Mouse (Mus musculus) hindbrain, embryonic 13.5 days (tissue): ENCODE measurements around the gene Idh2. TPM values are rescaled to one million over a fixed set of nuclear protein-coding genes. Genes with fewer than 3 reads are reported as not detected.
"Not testable (repeated sequence)": the region's sequence is repeated elsewhere in the genome, so short reads cannot be mapped to it uniquely, and the experiment has no call there.

ENCODE experiments used
- ATAC-seq: fragments of 200-750 bp; cut with Nextera tagmentation; 2 replicates; pipeline ENCODE4 v1.8.0; 2017; ENCODE audit warnings: moderate TSS enrichment; ENCODE audit not compliant: low FRiP score
- H3K27ac ChIP-seq: fragments of 300-500 bp; sonication (generic); 2 replicates; pipeline ENCODE4 v1.5.1; 2015; ENCODE audit warnings: inconsistent platforms, mild to moderate bottlenecking, moderate library complexity
- H3K27me3 ChIP-seq: fragments of 300-500 bp; sonication (generic); 2 replicates; pipeline ENCODE4 v1.6.1; 2015; ENCODE audit warnings: mild to moderate bottlenecking, inconsistent platforms
- H3K36me3 ChIP-seq: fragments of 300-500 bp; sonication (generic); 2 replicates; pipeline ENCODE4 v1.6.1; 2015; ENCODE audit warnings: mild to moderate bottlenecking, inconsistent platforms
- H3K4me1 ChIP-seq: fragments of 300-500 bp; sonication (generic); replicated peaks from 2 replicates; pipeline ENCODE4 v1.6.1; 2015; ENCODE audit warnings: inconsistent platforms
- H3K4me2 ChIP-seq: fragments of 300-500 bp; sonication (generic); 2 replicates; pipeline ENCODE4 v1.6.1; 2015; ENCODE audit warnings: inconsistent platforms, mild to moderate bottlenecking, moderate library complexity
- H3K4me3 ChIP-seq: fragments of 300-500 bp; sonication (generic); 2 replicates; pipeline ENCODE4 v1.5.1; 2015; ENCODE audit warnings: mild to moderate bottlenecking, inconsistent platforms
- H3K9ac ChIP-seq: fragments of 300-500 bp; sonication (generic); 2 replicates; pipeline ENCODE4 v1.6.1; 2015; ENCODE audit warnings: mild to moderate bottlenecking, inconsistent platforms
- H3K9me3 ChIP-seq: fragments of 300-500 bp; sonication (generic); 2 replicates; pipeline ENCODE4 v1.6.1; 2016; ENCODE audit warnings: inconsistent platforms
- WGBS: fragments of 180-500 bp; shearing (Covaris S2); methylation state at CpG from one replicate; pipeline ENCODE4 v1.1.7; 2015; 5-methylcytosine and 5-hydroxymethylcytosine counted together
- polyA plus RNA-seq: library from polyadenylated mRNA; unstranded; fragments of >200 nt; fragmentation: Nextera tagmentation; extraction: Ambion mirVana; gene quantifications from 2 replicates; pipeline ENCODE4 v1.2.1, GENCODE M21; 2015

Gene Idh2
- polyA plus RNA-seq, 1 experiment from 2014 or later, result 237 TPM

GRCm38 (mm10) chr7:80140815-80141214 lies 25.6 kb upstream of the Idh2 start:
- WGBS, result 13% methylated on average over 9 of the region's 9 CpGs
- H3K4me2 ChIP-seq, result 0 out of 2 replicates have a peak overlapping the region, but pooled peaks have one; percentile 15
- no peak overlapping the region for H3K9ac ChIP-seq

GRCm38 (mm10) chr7:80138375-80138774 lies 23.2 kb upstream of the Idh2 start:
- H3K4me3 ChIP-seq, result no peak overlapping the region
- no peak overlapping the region for H3K9ac ChIP-seq
- WGBS, result 76% methylated on average over 1 of the region's 1 CpGs
- H3K27ac ChIP-seq, result no peak overlapping the region
- H3K27me3 ChIP-seq, result no peaks in the 10 kb centered on the region
- H3K4me2 ChIP-seq, result no peak overlapping the region
- ATAC-seq, result no peak
- no peaks in the 10 kb centered on the region for H3K36me3 ChIP-seq
- H3K9me3 ChIP-seq, result peaks cover 5% of the 10 kb centered on the region; the same call in 1 of the 2 replicates
- peaks cover 22% of the 10 kb centered on the region for H3K4me1 ChIP-seq

More at GRCm38 (mm10) chr7:80140815-80141214, 25.6 kb upstream of the Idh2 start:
- Histone ChIP-seq H3K9me3 (peaks cover 5% of the 10 kb centered on the region; the same call in 1 of the 2 replicates), H3K4me3 (no peak overlapping the region), H3K4me1 (peaks cover 15% of the 10 kb centered on the region), H3K27me3 (no peaks in the 10 kb centered on the region), H3K27ac (no peak overlapping the region), H3K36me3 (no peaks in the 10 kb centered on the region)
- ATAC-seq, result peak; percentile 71; the same call in 1 of the 2 replicates

GRCm38 (mm10) chr7:80135173-80135532 lies 20.0 kb upstream of the Idh2 start:
- H3K27ac ChIP-seq, result peak overlapping the region; percentile 55
- 89% methylated on average over 1 of the region's 1 CpGs for WGBS
- ATAC-seq, result no peak

GRCm38 (mm10) chr7:80134454-80135172 lies 19.4 kb upstream of the Idh2 start:
- no peaks in the 10 kb centered on the region for H3K36me3 ChIP-seq
- H3K27me3 ChIP-seq, result no peaks in the 10 kb centered on the region
- no peak overlapping the region for H3K9ac ChIP-seq
- WGBS, result 47% methylated on average over 8 of the region's 8 CpGs
- peaks cover 5% of the 10 kb centered on the region; the same call in 1 of the 2 replicates for H3K9me3 ChIP-seq
- H3K4me2 ChIP-seq, result no peak overlapping the region
- H3K4me3 ChIP-seq, result no peak overlapping the region
- peaks cover 22% of the 10 kb centered on the region for H3K4me1 ChIP-seq
- peak; percentile 52 for ATAC-seq
- peak overlapping the region; percentile 55 for H3K27ac ChIP-seq

More at GRCm38 (mm10) chr7:80135173-80135532, 20.0 kb upstream of the Idh2 start:
- Histone ChIP-seq H3K4me3 (no peak overlapping the region), H3K9ac (no peak overlapping the region), H3K9me3 (peaks cover 5% of the 10 kb centered on the region; the same call in 1 of the 2 replicates), H3K36me3 (no peaks in the 10 kb centered on the region), H3K4me2 (no peak overlapping the region), H3K27me3 (no peaks in the 10 kb centered on the region), H3K4me1 (peaks cover 22% of the 10 kb centered on the region)

GRCm38 (mm10) chr7:80132541-80132940 lies 17.3 kb upstream of the Idh2 start:
- Histone ChIP-seq H3K9ac (no peak overlapping the region), H3K27ac (no peak overlapping the region), H3K4me1 (peaks cover 22% of the 10 kb centered on the region), H3K4me3 (no peak overlapping the region), H3K36me3 (no peaks in the 10 kb centered on the region), H3K9me3 (peaks cover 3% of the 10 kb centered on the region; the same call in 1 of the 2 replicates), H3K27me3 (no peaks in the 10 kb centered on the region), H3K4me2 (no peak overlapping the region)
- WGBS, result 51% methylated on average over 9 of the region's 9 CpGs
- no peak for ATAC-seq

- not testable (repeated sequence) for H3K9me3 ChIP-seq, H3K27ac ChIP-seq, H3K4me2 ChIP-seq, H3K9ac ChIP-seq, H3K36me3 ChIP-seq, H3K27me3 ChIP-seq, ATAC-seq, H3K4me3 ChIP-seq
- WGBS, result 77% methylated on average over 7 of the region's 7 CpGs
- peaks cover 22% of the 10 kb centered on the region for H3K4me1 ChIP-seq
Measured at GRCm38 (mm10) chr7:80131315-80131714, 16.1 kb upstream of the Idh2 start.

- ATAC-seq, result no peak
- WGBS, result 42% methylated on average over 12 of the region's 12 CpGs
- peaks cover 22% of the 10 kb centered on the region for H3K4me1 ChIP-seq
Measured at GRCm38 (mm10) chr7:80130344-80131055, 15.3 kb upstream of the Idh2 start.

GRCm38 (mm10) chr7:80129278-80129677 lies 14.1 kb upstream of the Idh2 start:
- ATAC-seq, result no peak
- Histone ChIP-seq H3K27me3 (no peaks in the 10 kb centered on the region), H3K4me1 (peaks cover 13% of the 10 kb centered on the region), H3K4me3 (no peak overlapping the region), H3K9ac (no peak overlapping the region), H3K27ac (no peak overlapping the region), H3K4me2 (no peak overlapping the region), H3K36me3 (no peaks in the 10 kb centered on the region), H3K9me3 (no peaks in the 10 kb centered on the region)
- WGBS, result 74% methylated on average over 4 of the region's 4 CpGs

More at GRCm38 (mm10) chr7:80130344-80131055, 15.3 kb upstream of the Idh2 start:
- Histone ChIP-seq H3K27ac (no peak overlapping the region), H3K27me3 (no peaks in the 10 kb centered on the region), H3K4me2 (no peak overlapping the region), H3K36me3 (no peaks in the 10 kb centered on the region), H3K4me3 (no peak overlapping the region), H3K9me3 (no peaks in the 10 kb centered on the region), H3K9ac (no peak overlapping the region)

- Histone ChIP-seq H3K36me3 (no peaks in the 10 kb centered on the region), H3K27ac (no peak overlapping the region), H3K9ac (no peak overlapping the region), H3K27me3 (no peaks in the 10 kb centered on the region), H3K9me3 (no peaks in the 10 kb centered on the region), H3K4me1 (no peaks in the 10 kb centered on the region), H3K4me2 (no peak overlapping the region), H3K4me3 (no peak overlapping the region)
- WGBS, result 89% methylated on average over 2 of the region's 2 CpGs
- no peak for ATAC-seq
Measured at GRCm38 (mm10) chr7:80123672-80124071, 8.5 kb upstream of the Idh2 start.

GRCm38 (mm10) chr7:80123115-80123514 lies 7.9 kb upstream of the Idh2 start:
- 67% methylated on average over 4 of the region's 4 CpGs for WGBS
- no peaks in the 10 kb centered on the region for H3K9me3 ChIP-seq
- H3K27ac ChIP-seq, result no peak overlapping the region
- H3K27me3 ChIP-seq, result no peaks in the 10 kb centered on the region
- H3K36me3 ChIP-seq, result no peaks in the 10 kb centered on the region
- H3K4me2 ChIP-seq, result no peak overlapping the region
- no peaks in the 10 kb centered on the region for H3K4me1 ChIP-seq
- no peak overlapping the region for H3K4me3 ChIP-seq
- no peak for ATAC-seq
- no peak overlapping the region for H3K9ac ChIP-seq

GRCm38 (mm10) chr7:80121083-80121482 lies 5.9 kb upstream of the Idh2 start:
- H3K4me2 ChIP-seq, result no peak overlapping the region
- WGBS, result 76% methylated on average over 5 of the region's 5 CpGs
- H3K27me3 ChIP-seq, result no peaks in the 10 kb centered on the region
- no peaks in the 10 kb centered on the region for H3K36me3 ChIP-seq
- no peak overlapping the region for H3K27ac ChIP-seq
- no peaks in the 10 kb centered on the region for H3K9me3 ChIP-seq
- H3K4me1 ChIP-seq, result peaks cover 6% of the 10 kb centered on the region
- no peak for ATAC-seq
- no peak overlapping the region for H3K4me3 ChIP-seq
- H3K9ac ChIP-seq, result no peak overlapping the region

- no peaks in the 10 kb centered on the region for H3K9me3 ChIP-seq
- H3K36me3 ChIP-seq, result no peaks in the 10 kb centered on the region
- H3K27ac ChIP-seq, result no peak overlapping the region
- WGBS, result 82% methylated on average over 4 of the region's 4 CpGs
- no peaks in the 10 kb centered on the region for H3K27me3 ChIP-seq
- H3K4me3 ChIP-seq, result no peak overlapping the region
- no peak for ATAC-seq
- no peak overlapping the region for H3K4me2 ChIP-seq
- H3K4me1 ChIP-seq, result peaks cover 16% of the 10 kb centered on the region
- H3K9ac ChIP-seq, result no peak overlapping the region
Measured at GRCm38 (mm10) chr7:80119198-80119597, 4.0 kb upstream of the Idh2 start.
